Mouse (Mus musculus) CH12.LX (cell line): ENCODE results near the gene Abca17. TPM values are rescaled to one million over a fixed set of nuclear protein-coding genes. Genes with fewer than 3 reads are reported as not detected.

Experiments
- DNase-seq: peaks from one replicate; pipeline ENCODE4 v3.0.0-alpha.2; 2013; ENCODE audit errors: extremely low read depth
- H3K27ac ChIP-seq: 2 replicates; pipeline ENCODE4 v1.5.1; 2012; ENCODE audit warnings: low read depth, mild to moderate bottlenecking, control low read depth, moderate library complexity; ENCODE audit not compliant: insufficient read depth
- H3K27me3 ChIP-seq: replicated peaks from 2 replicates; pipeline ENCODE3; 2012; ENCODE audit warnings: inconsistent platforms
- H3K36me3 ChIP-seq, 2 experiments: replicated peaks in 1 of 2; 2 replicates each; pipeline versions ENCODE3 to v1.6.1; 2012; ENCODE audit warnings: inconsistent platforms in 1 of 2, low read length in 1 of 2, mild to moderate bottlenecking in 1 of 2, mixed read lengths in 1 of 2, moderate library complexity in 1 of 2; ENCODE audit not compliant: control insufficient read depth in 1 of 2, insufficient read depth in 1 of 2
- H3K4me1 ChIP-seq, 2 experiments: 2 replicates each; pipeline ENCODE4 v1.6.1; 2012; ENCODE audit warnings: inconsistent platforms in 1 of 2, moderate library complexity in 1 of 2; ENCODE audit not compliant: insufficient read depth in 2 of 2, control insufficient read depth in 1 of 2
- H3K4me2 ChIP-seq: 2 replicates; pipeline ENCODE4 v1.6.1; 2012; ENCODE audit warnings: low read depth, mild to moderate bottlenecking, control low read depth; ENCODE audit not compliant: poor library complexity, insufficient read depth, severe bottlenecking
- H3K4me3 ChIP-seq, 3 experiments: fragments of 150-350 bp in 1 of 3; sonication (generic) in 1 of 3; replicated peaks in 1 of 3; 2 replicates each; pipeline versions ENCODE3 to v1.5.1; 2011 to 2012; ENCODE audit warnings: low read depth in 2 of 3, low read length in 2 of 3, mild to moderate bottlenecking in 2 of 3, moderate library complexity in 2 of 3, control low read depth in 1 of 3, improper control_type of control experiment in 1 of 3, inconsistent platforms in 1 of 3, mixed read lengths in 1 of 3; ENCODE audit not compliant: poor library complexity in 1 of 3
- H3K79me2 ChIP-seq: replicated peaks from 2 replicates; pipeline ENCODE4 v1.6.1; 2012; ENCODE audit warnings: mild to moderate bottlenecking, moderate library complexity; ENCODE audit not compliant: control insufficient read depth, poor library complexity, insufficient read depth, severe bottlenecking; ENCODE audit errors: extremely low read depth
- H3K9ac ChIP-seq: 2 replicates; pipeline ENCODE4 v1.6.1; 2012; ENCODE audit warnings: low read depth, mild to moderate bottlenecking, control low read depth, moderate library complexity; ENCODE audit not compliant: insufficient read depth
- H3K9me3 ChIP-seq: replicated peaks from 2 replicates; pipeline ENCODE3; 2012; ENCODE audit warnings: low read length, inconsistent platforms, mixed read lengths
- BHLHE40 ChIP-seq: IDR thresholded peaks from 2 replicates; pipeline ENCODE4 v1.6.1; 2011; ENCODE audit warnings: mild to moderate bottlenecking, low read depth, low read length, improper control_type of control experiment
- CHD1 ChIP-seq: IDR thresholded peaks from 2 replicates; pipeline ENCODE4 v1.6.1; 2012; ENCODE audit warnings: low read depth, low read length, improper control_type of control experiment, inconsistent platforms
- CTCF ChIP-seq, 2 experiments: IDR thresholded peaks in 1 of 2; conservative IDR thresholded peaks in 1 of 2; 2 replicates each; pipeline ENCODE4 v1.5.1; 2011 to 2012; ENCODE audit warnings: low read depth in 2 of 2, low read length in 2 of 2, improper control_type of control experiment in 1 of 2, inconsistent platforms in 1 of 2, mild to moderate bottlenecking in 1 of 2, moderate library complexity in 1 of 2
- ELF1 ChIP-seq: IDR thresholded peaks from 2 replicates; pipeline ENCODE4 v1.6.1; 2014; ENCODE audit warnings: low read depth, mild to moderate bottlenecking, inconsistent platforms, low read length, improper control_type of control experiment
- EP300 ChIP-seq: IDR thresholded peaks from 2 replicates; pipeline ENCODE4 v1.6.1; 2011; ENCODE audit warnings: low read length, improper control_type of control experiment
- GABPA ChIP-seq: IDR thresholded peaks from 2 replicates; pipeline ENCODE4 v1.6.1; 2012; ENCODE audit warnings: low read depth, low read length, improper control_type of control experiment, inconsistent platforms; ENCODE audit not compliant: insufficient replicate concordance
- HCFC1 ChIP-seq: IDR thresholded peaks from 2 replicates; pipeline ENCODE4 v1.6.1; 2012; ENCODE audit warnings: low read depth, mild to moderate bottlenecking, inconsistent platforms, low read length, improper control_type of control experiment
- IRF4 ChIP-seq: IDR thresholded peaks from 2 replicates; pipeline ENCODE4 v1.6.1; 2014; ENCODE audit warnings: low read depth, mild to moderate bottlenecking, inconsistent platforms, low read length, improper control_type of control experiment
- KAT2A ChIP-seq: IDR thresholded peaks from 2 replicates; pipeline ENCODE4 v1.6.1; 2012; ENCODE audit warnings: low read length, improper control_type of control experiment, inconsistent platforms; ENCODE audit not compliant: insufficient replicate concordance
- MAFK ChIP-seq: IDR thresholded peaks from 2 replicates; pipeline ENCODE4 v1.6.1; 2011; ENCODE audit warnings: low read length, improper control_type of control experiment; ENCODE audit not compliant: insufficient replicate concordance
- MAZ ChIP-seq: IDR thresholded peaks from 2 replicates; pipeline ENCODE4 v1.6.1; 2012; ENCODE audit warnings: low read depth, mild to moderate bottlenecking, inconsistent platforms, low read length, improper control_type of control experiment, moderate library complexity
- MXI1 ChIP-seq: IDR thresholded peaks from 2 replicates; pipeline ENCODE4 v1.6.1; 2011; ENCODE audit warnings: mild to moderate bottlenecking, low read depth, low read length, improper control_type of control experiment
- MYC ChIP-seq: IDR thresholded peaks from 2 replicates; pipeline ENCODE4 v1.6.1; 2011; ENCODE audit warnings: low read depth, mild to moderate bottlenecking, improper control_type of control experiment, low read length
- NELFE ChIP-seq: IDR thresholded peaks from 2 replicates; pipeline ENCODE4 v1.6.1; 2011; ENCODE audit warnings: low read depth, low read length, improper control_type of control experiment
- PAX5 ChIP-seq: IDR thresholded peaks from 2 replicates; pipeline ENCODE4 v1.6.1; 2012; ENCODE audit warnings: low read length, inconsistent platforms, mixed read lengths
- POLR2A ChIP-seq: IDR thresholded peaks from 2 replicates; pipeline ENCODE4 v1.6.1; 2011; ENCODE audit warnings: low read depth, mild to moderate bottlenecking, improper control_type of control experiment, low read length
- POLR2AphosphoS2 ChIP-seq: IDR thresholded peaks from 2 replicates; pipeline ENCODE4 v1.6.1; 2011; ENCODE audit warnings: low read depth, low read length, improper control_type of control experiment
- RAD21 ChIP-seq: IDR thresholded peaks from 2 replicates; pipeline ENCODE4 v1.6.1; 2011; ENCODE audit warnings: low read depth, mild to moderate bottlenecking, low read length, improper control_type of control experiment, moderate library complexity
- RCOR1 ChIP-seq: conservative IDR thresholded peaks from 2 replicates; pipeline ENCODE4 v1.6.1; 2012; ENCODE audit warnings: low read depth, mild to moderate bottlenecking, inconsistent platforms, low read length, improper control_type of control experiment
- SIN3A ChIP-seq: IDR thresholded peaks from 2 replicates; pipeline ENCODE4 v1.6.1; 2012; ENCODE audit warnings: low read length, improper control_type of control experiment, inconsistent platforms
- SMC3 ChIP-seq: IDR thresholded peaks from 2 replicates; pipeline ENCODE4 v1.6.1; 2011; ENCODE audit warnings: low read depth, low read length, improper control_type of control experiment
- TBP ChIP-seq: conservative IDR thresholded peaks from 2 replicates; pipeline ENCODE4 v1.6.1; 2011; ENCODE audit warnings: low read depth, low read length, improper control_type of control experiment
- TCF12 ChIP-seq: IDR thresholded peaks from 2 replicates; pipeline ENCODE4 v1.6.1; 2014; ENCODE audit warnings: low read depth, mild to moderate bottlenecking, inconsistent platforms, low read length, improper control_type of control experiment
- UBTF ChIP-seq: IDR thresholded peaks from 2 replicates; pipeline ENCODE4 v1.6.1; 2012; ENCODE audit warnings: low read depth, mild to moderate bottlenecking, inconsistent platforms, low read length, improper control_type of control experiment, moderate library complexity
- USF1 ChIP-seq: IDR thresholded peaks from 2 replicates; pipeline ENCODE4 v1.6.1; 2014; ENCODE audit warnings: low read depth, mild to moderate bottlenecking, inconsistent platforms, low read length, improper control_type of control experiment
- ZC3H11A ChIP-seq: IDR thresholded peaks from 2 replicates; pipeline ENCODE4 v1.6.1; 2012; ENCODE audit warnings: low read depth, mild to moderate bottlenecking, inconsistent platforms, low read length, improper control_type of control experiment
- ZKSCAN1 ChIP-seq: IDR thresholded peaks from 2 replicates; pipeline ENCODE4 v1.6.1; 2012; ENCODE audit warnings: low read depth, inconsistent platforms, low read length, improper control_type of control experiment, borderline replicate concordance
- dilution Hi-C: fragments of 300-500 bp; cut with MboI; formaldehyde crosslinking; loops from 2 replicates; pipeline ENCODE4 v1.14.3; 2020; ENCODE audit warnings: low sequenced_read_pairs; ENCODE audit not compliant: extremely low pct_unique_long_range_greater_than_20kb, extremely low pct_ligation_motif_present
- in situ Hi-C: fragments of 300-500 bp; cut with MboI; formaldehyde crosslinking; loops from 3 replicates; pipeline ENCODE4 v1.14.3; 2019; ENCODE audit warnings: low sequenced_read_pairs, low pct_ligation_motif_present, low pct_unique_long_range_greater_than_20kb, mixed read lengths
- polyA plus RNA-seq: library from polyadenylated mRNA; unstranded; fragments of >175 nt; gene quantifications from 2 replicates; pipeline ENCODE4 v1.2.1, GENCODE M21; 2012; ENCODE audit warnings: low read depth; ENCODE audit not compliant: insufficient read length
- total RNA-seq, 2 experiments: library from RNA; depleted of rRNA; stranded (reverse); fragments of 300-350 nt in 1 of 2; fragments of >200 nt in 1 of 2; gene quantifications; 2 replicates each; pipeline ENCODE4 v1.2.3; 2012 to 2014

The Abca17 gene
- total and polyA plus RNA-seq, 3 experiments, result not detected

DNA sequence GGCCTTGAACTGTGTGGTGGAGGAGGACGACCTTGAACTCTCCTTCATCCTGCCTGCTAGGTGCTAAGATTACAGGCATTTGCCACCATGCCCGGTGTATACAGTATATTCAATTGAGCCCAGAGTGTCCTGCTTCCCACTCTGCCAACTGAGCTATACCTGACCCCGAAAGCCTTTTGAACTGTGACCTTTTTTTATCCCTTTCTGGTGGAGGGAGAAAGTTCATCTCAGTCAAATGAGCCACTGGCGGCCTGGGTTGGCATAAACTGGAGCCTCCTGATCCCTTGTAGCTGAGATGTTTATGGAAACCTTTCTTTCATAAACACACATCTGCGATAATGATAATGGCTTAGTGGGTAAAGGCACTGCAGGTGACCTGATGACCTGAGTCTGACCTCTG lies 10.4 kb upstream of the Abca17 start:
- no peak for DNase-seq
- TF ChIP-seq TBP (no peak), CTCF (conservative IDR thresholded peaks at IDR 0.05 in 1 of 2, IDR thresholded peaks at IDR 0.05 in 1 of 2; ENCODE audit: low read depth in 2 of 2, low read length in 2 of 2) (no peak), UBTF (no peak), EP300 (no peak), ELF1 (no peak), BHLHE40 (no peak), RAD21 (no peak), RCOR1 (no peak), IRF4 (no peak), SIN3A (no peak), USF1 (no peak), HCFC1 (no peak), PAX5 (no peak), CHD1 (no peak), POLR2AphosphoS2 (no peak)
- Histone ChIP-seq H3K36me3 (peaks cover 0 to 49% of the 10 kb centered on the region in 2 experiments), H3K4me1 (no peaks in the 10 kb centered on the region), H3K9ac (no peak overlapping the region), H3K27ac (no peak overlapping the region), H3K27me3 (no peaks in the 10 kb centered on the region), H3K9me3 (no peaks in the 10 kb centered on the region), H3K4me3 (no peak overlapping the region), H3K79me2 (no peaks in the 10 kb centered on the region), H3K4me2 (no peak overlapping the region)
- dilution Hi-C loops (no loop called here), in situ Hi-C loops (loop anchor here (5.0 kb wide), 1 partner anchor 36 kb away; no protein-coding TSS in a partner anchor)

GRCm38 (mm10) chr17:24360841-24361240 lies 10.0 kb upstream of the Abca17 start:
- Histone ChIP-seq H3K27me3 (no peaks in the 10 kb centered on the region), H3K9me3 (no peaks in the 10 kb centered on the region), H3K79me2 (no peaks in the 10 kb centered on the region), H3K4me1 (peaks cover 0 to 4% of the 10 kb centered on the region in 2 experiments; a peak in 2 of 4 replicates), H3K36me3 (peaks cover 0 to 44% of the 10 kb centered on the region in 2 experiments), H3K27ac (no peak overlapping the region), H3K4me3 (no peak overlapping the region), H3K9ac (no peak overlapping the region), H3K4me2 (no peak overlapping the region)
- DNase-seq, result no peak
- TF ChIP-seq NELFE, result no peak
- no peak for TF ChIP-seq RAD21
- TF ChIP-seq POLR2A, result no peak
- TF ChIP-seq UBTF, result no peak
- TF ChIP-seq KAT2A, result no peak
- TF ChIP-seq ZC3H11A, result no peak
- no peak for TF ChIP-seq TCF12
- no peak for TF ChIP-seq USF1
- TF ChIP-seq TBP, result no peak
- no peak for TF ChIP-seq CHD1
- no peak for TF ChIP-seq ELF1
- TF ChIP-seq MXI1, result no peak
- no peak for TF ChIP-seq ZKSCAN1
- no peak for TF ChIP-seq MAFK
- no peak for TF ChIP-seq POLR2AphosphoS2
- no peak for TF ChIP-seq SIN3A
- TF ChIP-seq MAZ, result no peak
- TF ChIP-seq MYC, result no peak
- TF ChIP-seq GABPA, result no peak
- no peak for TF ChIP-seq SMC3
- in situ Hi-C loops, result loop anchor here (5.0 kb wide), 1 partner anchor 36 kb away; no protein-coding TSS in a partner anchor
- dilution Hi-C loops, result no loop called here
